Mouse (Mus musculus) small intestine, adult 2 months (tissue): ENCODE results near the gene Arhgdia.

Experiments
- CTCF ChIP-seq: fragments of 200-500 bp; IDR thresholded peaks from 2 replicates; pipeline ENCODE4 v1.5.1; 2012; ENCODE audit warnings: low read depth, mild to moderate bottlenecking, control low read depth, inconsistent platforms, low read length, moderate library complexity, mixed read lengths; ENCODE audit not compliant: insufficient replicate concordance, insufficient read length; ENCODE audit errors: extremely low read depth
- POLR2A ChIP-seq: fragments of 200-500 bp; IDR thresholded peaks from 2 replicates; pipeline ENCODE4 v1.6.1; 2012; ENCODE audit warnings: low read depth, mild to moderate bottlenecking, control low read depth, inconsistent platforms, low read length, moderate library complexity

GRCm38 (mm10) chr11:120548214-120548613, 33.2 kb downstream of the Arhgdia start:
- TF ChIP-seq CTCF: no peak
- TF ChIP-seq POLR2A: no peak
